Mouse (Mus musculus): ENCODE measurements at regions not wholly inside any gene's neighbourhood (a gene's known extent, or its start where the extent isn't known, plus 50 kb on each side); places are given as distances from the start of the nearest gene placed in this dataset.

DNA sequence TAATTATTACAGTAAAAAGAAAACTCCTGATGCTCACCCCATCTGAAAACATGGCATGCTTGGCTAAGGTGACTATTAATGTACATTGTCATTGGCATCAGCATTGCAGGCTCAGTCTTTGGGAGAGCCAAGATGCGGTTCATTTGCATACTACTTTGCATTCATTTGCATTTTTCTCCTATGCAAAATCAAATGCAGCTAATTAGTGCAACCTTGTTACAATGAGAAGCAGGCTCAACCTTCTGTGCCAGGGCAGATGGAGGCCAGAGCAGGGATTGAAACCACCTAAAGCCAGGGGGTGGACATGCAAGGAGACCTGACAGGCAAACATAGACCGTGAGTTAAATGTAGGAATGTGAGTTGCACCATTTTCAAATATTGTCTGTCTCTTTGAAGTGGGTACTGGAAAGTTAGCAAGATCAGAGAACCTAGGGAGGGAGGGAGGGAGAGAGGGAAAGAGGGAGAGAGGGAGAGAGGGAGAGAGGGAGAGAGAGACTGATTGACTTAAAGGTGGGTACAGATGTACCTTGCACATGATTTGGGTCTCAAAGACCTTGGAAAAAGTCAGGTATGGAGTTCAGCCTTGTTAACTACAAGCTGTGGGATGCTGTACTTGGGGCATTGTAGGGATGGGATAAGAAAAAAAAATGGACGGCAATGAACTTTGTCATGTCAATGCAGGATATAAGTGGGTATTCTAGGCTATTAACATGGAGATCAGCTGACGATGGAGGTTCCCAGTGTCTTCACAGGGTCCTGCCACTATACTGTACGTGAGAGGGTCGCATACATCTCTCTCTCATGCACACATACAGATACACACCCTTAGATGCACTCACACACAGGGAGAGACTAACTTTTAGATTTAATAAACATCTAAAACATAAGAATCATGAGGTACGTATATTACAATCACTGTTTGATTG, 1362.1 kb upstream of the A1bg start:
- TF ChIP-seq ZC3H11A (IDR thresholded peaks at IDR 0.05; ENCODE audit: borderline replicate concordance, low read depth, low read length) (no peak), HCFC1 (IDR thresholded peaks at IDR 0.05; ENCODE audit: borderline replicate concordance, insufficient read depth, low read length) (no peak), CHD2 (IDR thresholded peaks at IDR 0.05; ENCODE audit: low read depth, low read length) (no peak)

All from ES-E14 (cell line).